Mouse (Mus musculus): ENCODE measurements around the gene Cdh12.
"Not testable (repeated sequence)": the region's sequence is repeated elsewhere in the genome, so short reads cannot be mapped to it uniquely, and the experiment has no call there.

Cdh12 gene

GRCm38 (mm10) chr15:21391442-21391841 is 942.4 kb downstream of the Cdh12 start:
- DNase-seq (ENCODE audit: low spot score), result not testable (repeated sequence)

GRCm38 (mm10) chr15:21393080-21393479 is 944.0 kb downstream of the Cdh12 start:
- no peak for DNase-seq (ENCODE audit: low spot score)

GRCm38 (mm10) chr15:21405196-21405595 is 956.1 kb downstream of the Cdh12 start:
- no peak for DNase-seq (ENCODE audit: low spot score)

- no peak for DNase-seq (ENCODE audit: low spot score)
Observed at GRCm38 (mm10) chr15:21407324-21408044, 958.4 kb downstream of the Cdh12 start.

- DNase-seq (ENCODE audit: low spot score), result no peak
Observed at GRCm38 (mm10) chr15:21437347-21437746, 988.3 kb downstream of the Cdh12 start.

- DNase-seq (ENCODE audit: low spot score), result no peak
Observed at GRCm38 (mm10) chr15:21437924-21438323, 988.9 kb downstream of the Cdh12 start.

GRCm38 (mm10) chr15:21458098-21458497 is 1009.0 kb downstream of the Cdh12 start:
- DNase-seq (ENCODE audit: low spot score), result no peak

- no peak for DNase-seq (ENCODE audit: low spot score)
Observed at GRCm38 (mm10) chr15:21519355-21519869, 1070.3 kb downstream of the Cdh12 start.

- no peak for DNase-seq (ENCODE audit: low spot score)
Observed at GRCm38 (mm10) chr15:21530804-21531203, 1081.7 kb downstream of the Cdh12 start.

- no peak for DNase-seq (ENCODE audit: low spot score)
Observed at GRCm38 (mm10) chr15:21536909-21537308, 1087.8 kb downstream of the Cdh12 start.

- DNase-seq (ENCODE audit: low spot score), result no peak
Observed at GRCm38 (mm10) chr15:21544786-21545185, 1095.7 kb downstream of the Cdh12 start.

GRCm38 (mm10) chr15:21555981-21556380 is 1106.9 kb downstream of the Cdh12 start:
- no peak for DNase-seq (ENCODE audit: low spot score)

- no peak for DNase-seq (ENCODE audit: low spot score)
Observed at GRCm38 (mm10) chr15:21566314-21567051, 1117.4 kb downstream of the Cdh12 start.

GRCm38 (mm10) chr15:21604510-21604909 is 1155.4 kb downstream of the Cdh12 start:
- DNase-seq (ENCODE audit: low spot score), result no peak
